Mouse (Mus musculus) lung, postnatal 36 days (tissue): ENCODE data around the gene Actl9.

Experiments
- DNase-seq: peaks from one replicate; pipeline ENCODE4 v3.0.0; 2022; ENCODE audit warnings: mixed read lengths

Gene Actl9

GRCm38 (mm10) chr17:33432019-33432946 is at the start of gene Actl9:
Gene Actl9, plus strand, starts transcription at chr17:33432896.
- no peak for DNase-seq

GRCm38 (mm10) chr17:33385705-33386104 is 47.0 kb upstream of the Actl9 start:
- no peak for DNase-seq

- no peak for DNase-seq
These were observed 40.4 kb upstream of the Actl9 start for GRCm38 (mm10) chr17:33392271-33392670.

- peak; percentile 98 for DNase-seq
These were observed 38.3 kb upstream of the Actl9 start, which contains the start of gene Zfp101 for GRCm38 (mm10) chr17:33394182-33395034. Gene Zfp101, minus strand, starts transcription at chr17:33394641.

GRCm38 (mm10) chr17:33439148-33439547 is 6.5 kb downstream of the Actl9 start:
- peak; percentile 93 for DNase-seq

GRCm38 (mm10) chr17:33439922-33440321 is 7.2 kb downstream of the Actl9 start:
- peak; percentile 61 for DNase-seq

GRCm38 (mm10) chr17:33441159-33441558 is 8.5 kb downstream of the Actl9 start:
- DNase-seq = no peak

- no peak for DNase-seq
These were observed 23.9 kb downstream of the Actl9 start for GRCm38 (mm10) chr17:33456631-33457030.

- DNase-seq = peak; percentile 8
These were observed 38.5 kb downstream of the Actl9 start for GRCm38 (mm10) chr17:33471206-33471605.
